Mouse (Mus musculus): ENCODE measurements around the gene Gm5089.

- TF ChIP-seq CTCF (IDR thresholded peaks at IDR 0.05; ENCODE audit: low read depth, low read length) (no peak), TAL1 (conservative IDR thresholded peaks at IDR 0.05; ENCODE audit: low read depth, low read length) (no peak)
These were observed 15.9 kb upstream of the Gm5089 start for GRCm38 (mm10) chr14:122466756-122467362.

All from G1E (cell line).